Mouse (Mus musculus): Measurements from ENCODE around the gene Vmn2r60.
"Not testable (repeated sequence)": the region's sequence is repeated elsewhere in the genome, so short reads cannot be mapped to it uniquely, and the experiment has no call there.

Gene Vmn2r60

GRCm38 (mm10) chr7:42107470-42107869, at the start of gene Vmn2r60:
Gene Vmn2r60 (plus strand): TSS chr7:42107770.
- no peak for DNase-seq (ENCODE audit: low spot score in 2 of 2)

GRCm38 (mm10) chr7:42058923-42059322, 48.6 kb upstream of the Vmn2r60 start, which contains the start of gene Vmn2r59:
Gene Vmn2r59 (minus strand): TSS chr7:42059023.
- DNase-seq (ENCODE audit: low spot score in 2 of 2), result no peak

- DNase-seq (ENCODE audit: low spot score in 2 of 2), result not testable (repeated sequence)
Measured at GRCm38 (mm10) chr7:42107061-42107460, 509 bp upstream of the Vmn2r60 start.

Measured in frontal cortex, postnatal 10 days (tissue).